Mouse (Mus musculus) CH12.LX (cell line): ENCODE results near the gene Perp. TPM values are rescaled to one million over a fixed set of nuclear protein-coding genes. Genes with fewer than 3 reads are reported as not detected.

Source experiments
- DNase-seq: peaks from one replicate; pipeline ENCODE4 v3.0.0-alpha.2; 2013; ENCODE audit errors: extremely low read depth
- H3K27ac ChIP-seq: 2 replicates; pipeline ENCODE4 v1.5.1; 2012; ENCODE audit warnings: low read depth, mild to moderate bottlenecking, control low read depth, moderate library complexity; ENCODE audit not compliant: insufficient read depth
- H3K27me3 ChIP-seq: replicated peaks from 2 replicates; pipeline ENCODE3; 2012; ENCODE audit warnings: inconsistent platforms
- H3K36me3 ChIP-seq, 2 experiments: replicated peaks in 1 of 2; 2 replicates each; pipeline versions ENCODE3 to v1.6.1; 2012; ENCODE audit warnings: inconsistent platforms in 1 of 2, low read length in 1 of 2, mild to moderate bottlenecking in 1 of 2, mixed read lengths in 1 of 2, moderate library complexity in 1 of 2; ENCODE audit not compliant: control insufficient read depth in 1 of 2, insufficient read depth in 1 of 2
- H3K4me1 ChIP-seq, 2 experiments: 2 replicates each; pipeline ENCODE4 v1.6.1; 2012; ENCODE audit warnings: inconsistent platforms in 1 of 2, moderate library complexity in 1 of 2; ENCODE audit not compliant: insufficient read depth in 2 of 2, control insufficient read depth in 1 of 2
- H3K4me2 ChIP-seq: 2 replicates; pipeline ENCODE4 v1.6.1; 2012; ENCODE audit warnings: low read depth, mild to moderate bottlenecking, control low read depth; ENCODE audit not compliant: poor library complexity, insufficient read depth, severe bottlenecking
- H3K4me3 ChIP-seq, 3 experiments: fragments of 150-350 bp in 1 of 3; sonication (generic) in 1 of 3; replicated peaks in 1 of 3; 2 replicates each; pipeline versions ENCODE3 to v1.5.1; 2011 to 2012; ENCODE audit warnings: low read depth in 2 of 3, low read length in 2 of 3, mild to moderate bottlenecking in 2 of 3, moderate library complexity in 2 of 3, control low read depth in 1 of 3, improper control_type of control experiment in 1 of 3, inconsistent platforms in 1 of 3, mixed read lengths in 1 of 3; ENCODE audit not compliant: poor library complexity in 1 of 3
- H3K79me2 ChIP-seq: replicated peaks from 2 replicates; pipeline ENCODE4 v1.6.1; 2012; ENCODE audit warnings: mild to moderate bottlenecking, moderate library complexity; ENCODE audit not compliant: control insufficient read depth, poor library complexity, insufficient read depth, severe bottlenecking; ENCODE audit errors: extremely low read depth
- H3K9ac ChIP-seq: 2 replicates; pipeline ENCODE4 v1.6.1; 2012; ENCODE audit warnings: low read depth, mild to moderate bottlenecking, control low read depth, moderate library complexity; ENCODE audit not compliant: insufficient read depth
- H3K9me3 ChIP-seq: replicated peaks from 2 replicates; pipeline ENCODE3; 2012; ENCODE audit warnings: low read length, inconsistent platforms, mixed read lengths
- BHLHE40 ChIP-seq: IDR thresholded peaks from 2 replicates; pipeline ENCODE4 v1.6.1; 2011; ENCODE audit warnings: mild to moderate bottlenecking, low read depth, low read length, improper control_type of control experiment
- CTCF ChIP-seq, 2 experiments: IDR thresholded peaks in 1 of 2; conservative IDR thresholded peaks in 1 of 2; 2 replicates each; pipeline ENCODE4 v1.5.1; 2011 to 2012; ENCODE audit warnings: low read depth in 2 of 2, low read length in 2 of 2, improper control_type of control experiment in 1 of 2, inconsistent platforms in 1 of 2, mild to moderate bottlenecking in 1 of 2, moderate library complexity in 1 of 2
- E2F4 ChIP-seq: IDR thresholded peaks from 2 replicates; pipeline ENCODE4 v1.6.1; 2011; ENCODE audit warnings: low read depth, low read length, improper control_type of control experiment; ENCODE audit not compliant: insufficient replicate concordance
- EP300 ChIP-seq: IDR thresholded peaks from 2 replicates; pipeline ENCODE4 v1.6.1; 2011; ENCODE audit warnings: low read length, improper control_type of control experiment
- ETS1 ChIP-seq: conservative IDR thresholded peaks from 2 replicates; pipeline ENCODE4 v1.6.1; 2012; ENCODE audit warnings: low read depth, mild to moderate bottlenecking, inconsistent platforms, low read length, improper control_type of control experiment, moderate library complexity
- HCFC1 ChIP-seq: IDR thresholded peaks from 2 replicates; pipeline ENCODE4 v1.6.1; 2012; ENCODE audit warnings: low read depth, mild to moderate bottlenecking, inconsistent platforms, low read length, improper control_type of control experiment
- JUN ChIP-seq: IDR thresholded peaks from 2 replicates; pipeline ENCODE4 v1.6.1; 2011; ENCODE audit warnings: low read depth, mild to moderate bottlenecking, low read length, improper control_type of control experiment, moderate library complexity; ENCODE audit not compliant: insufficient read depth
- JUND ChIP-seq: conservative IDR thresholded peaks from 2 replicates; pipeline ENCODE4 v1.6.1; 2011; ENCODE audit warnings: low read depth, low read length, improper control_type of control experiment
- KAT2A ChIP-seq: IDR thresholded peaks from 2 replicates; pipeline ENCODE4 v1.6.1; 2012; ENCODE audit warnings: low read length, improper control_type of control experiment, inconsistent platforms; ENCODE audit not compliant: insufficient replicate concordance
- MAFK ChIP-seq: IDR thresholded peaks from 2 replicates; pipeline ENCODE4 v1.6.1; 2011; ENCODE audit warnings: low read length, improper control_type of control experiment; ENCODE audit not compliant: insufficient replicate concordance
- MAX ChIP-seq: IDR thresholded peaks from 2 replicates; pipeline ENCODE4 v1.6.1; 2011; ENCODE audit warnings: low read length, improper control_type of control experiment
- MAZ ChIP-seq: IDR thresholded peaks from 2 replicates; pipeline ENCODE4 v1.6.1; 2012; ENCODE audit warnings: low read depth, mild to moderate bottlenecking, inconsistent platforms, low read length, improper control_type of control experiment, moderate library complexity
- MEF2A ChIP-seq: IDR thresholded peaks from 2 replicates; pipeline ENCODE4 v1.6.1; 2014; ENCODE audit warnings: low read depth, mild to moderate bottlenecking, inconsistent platforms, low read length, improper control_type of control experiment, borderline replicate concordance
- MXI1 ChIP-seq: IDR thresholded peaks from 2 replicates; pipeline ENCODE4 v1.6.1; 2011; ENCODE audit warnings: mild to moderate bottlenecking, low read depth, low read length, improper control_type of control experiment
- NELFE ChIP-seq: IDR thresholded peaks from 2 replicates; pipeline ENCODE4 v1.6.1; 2011; ENCODE audit warnings: low read depth, low read length, improper control_type of control experiment
- NRF1 ChIP-seq: IDR thresholded peaks from 2 replicates; pipeline ENCODE4 v1.6.1; 2014; ENCODE audit warnings: low read depth, mild to moderate bottlenecking, inconsistent platforms, low read length, improper control_type of control experiment, moderate library complexity
- PAX5 ChIP-seq: IDR thresholded peaks from 2 replicates; pipeline ENCODE4 v1.6.1; 2012; ENCODE audit warnings: low read length, inconsistent platforms, mixed read lengths
- POLR2A ChIP-seq: IDR thresholded peaks from 2 replicates; pipeline ENCODE4 v1.6.1; 2011; ENCODE audit warnings: low read depth, mild to moderate bottlenecking, improper control_type of control experiment, low read length
- POLR2AphosphoS2 ChIP-seq: IDR thresholded peaks from 2 replicates; pipeline ENCODE4 v1.6.1; 2011; ENCODE audit warnings: low read depth, low read length, improper control_type of control experiment
- RAD21 ChIP-seq: IDR thresholded peaks from 2 replicates; pipeline ENCODE4 v1.6.1; 2011; ENCODE audit warnings: low read depth, mild to moderate bottlenecking, low read length, improper control_type of control experiment, moderate library complexity
- RCOR1 ChIP-seq: conservative IDR thresholded peaks from 2 replicates; pipeline ENCODE4 v1.6.1; 2012; ENCODE audit warnings: low read depth, mild to moderate bottlenecking, inconsistent platforms, low read length, improper control_type of control experiment
- UBTF ChIP-seq: IDR thresholded peaks from 2 replicates; pipeline ENCODE4 v1.6.1; 2012; ENCODE audit warnings: low read depth, mild to moderate bottlenecking, inconsistent platforms, low read length, improper control_type of control experiment, moderate library complexity
- USF1 ChIP-seq: IDR thresholded peaks from 2 replicates; pipeline ENCODE4 v1.6.1; 2014; ENCODE audit warnings: low read depth, mild to moderate bottlenecking, inconsistent platforms, low read length, improper control_type of control experiment
- USF2 ChIP-seq: conservative IDR thresholded peaks from 2 replicates; pipeline ENCODE4 v1.6.1; 2011; ENCODE audit warnings: low read depth, low read length, improper control_type of control experiment
- ZC3H11A ChIP-seq: IDR thresholded peaks from 2 replicates; pipeline ENCODE4 v1.6.1; 2012; ENCODE audit warnings: low read depth, mild to moderate bottlenecking, inconsistent platforms, low read length, improper control_type of control experiment
- ZKSCAN1 ChIP-seq: IDR thresholded peaks from 2 replicates; pipeline ENCODE4 v1.6.1; 2012; ENCODE audit warnings: low read depth, inconsistent platforms, low read length, improper control_type of control experiment, borderline replicate concordance
- ZMIZ1 ChIP-seq: IDR thresholded peaks from 2 replicates; pipeline ENCODE4 v1.6.1; 2012; ENCODE audit warnings: low read depth, mild to moderate bottlenecking, inconsistent platforms, low read length, improper control_type of control experiment
- dilution Hi-C: fragments of 300-500 bp; cut with MboI; formaldehyde crosslinking; loops from 2 replicates; pipeline ENCODE4 v1.14.3; 2020; ENCODE audit warnings: low sequenced_read_pairs; ENCODE audit not compliant: extremely low pct_unique_long_range_greater_than_20kb, extremely low pct_ligation_motif_present
- in situ Hi-C: fragments of 300-500 bp; cut with MboI; formaldehyde crosslinking; loops from 3 replicates; pipeline ENCODE4 v1.14.3; 2019; ENCODE audit warnings: low sequenced_read_pairs, low pct_ligation_motif_present, low pct_unique_long_range_greater_than_20kb, mixed read lengths
- polyA plus RNA-seq: library from polyadenylated mRNA; unstranded; fragments of >175 nt; gene quantifications from 2 replicates; pipeline ENCODE4 v1.2.1, GENCODE M21; 2012; ENCODE audit warnings: low read depth; ENCODE audit not compliant: insufficient read length
- total RNA-seq, 2 experiments: library from RNA; depleted of rRNA; stranded (reverse); fragments of 300-350 nt in 1 of 2; fragments of >200 nt in 1 of 2; gene quantifications; 2 replicates each; pipeline ENCODE4 v1.2.3; 2012 to 2014

The Perp gene
- total and polyA plus RNA-seq, 3 experiments: 0.51 TPM; not detected in 2

GRCm38 (mm10) chr10:18876211-18876610 is 31.4 kb downstream of the Perp start:
- in situ Hi-C loops: loop anchor here (25.0 kb wide), 1 partner anchor 314 kb away; no protein-coding TSS in a partner anchor
- H3K9me3 ChIP-seq: no peaks in the 10 kb centered on the region
- TF ChIP-seq CTCF (conservative IDR thresholded peaks at IDR 0.05 in 1 of 2, IDR thresholded peaks at IDR 0.05 in 1 of 2; ENCODE audit: low read depth in 2 of 2, low read length in 2 of 2) (no peak), MXI1 (no peak), JUN (no peak), UBTF (no peak), JUND (no peak), ZKSCAN1 (no peak), HCFC1 (no peak), NELFE (no peak), MAFK (no peak), MEF2A (no peak), RAD21 (no peak), NRF1 (no peak), ZC3H11A (no peak), MAZ (no peak), E2F4 (no peak), POLR2AphosphoS2 (no peak), RCOR1 (no peak), EP300 (no peak), ZMIZ1 (no peak)

DNA sequence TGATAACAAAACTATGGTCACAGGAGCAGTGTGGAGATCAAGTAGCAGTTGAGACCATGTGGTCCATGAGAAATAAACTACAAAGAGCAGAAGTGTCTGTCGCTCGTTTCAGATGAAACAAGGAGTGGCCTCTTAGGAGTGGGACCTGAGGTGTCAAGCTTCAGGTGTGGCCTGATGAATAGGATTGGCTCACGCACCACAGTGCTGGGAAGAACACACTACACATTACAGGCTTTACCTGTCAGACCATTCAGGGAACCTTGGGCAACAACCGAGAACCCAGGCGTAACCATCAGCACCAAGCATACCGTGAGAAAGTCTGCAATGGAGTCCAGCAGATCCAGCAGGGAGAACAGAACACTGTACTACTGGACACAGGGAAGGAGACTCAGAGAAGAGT is 33.3 kb downstream of the Perp start:
- Histone ChIP-seq H3K4me3 (no peak overlapping the region), H3K9me3 (no peaks in the 10 kb centered on the region), H3K36me3 (no peaks in the 10 kb centered on the region), H3K4me1 (peaks cover 7 to 29% of the 10 kb centered on the region in 2 experiments), H3K79me2 (no peaks in the 10 kb centered on the region), H3K27ac (no peak overlapping the region), H3K4me2 (no peak overlapping the region), H3K27me3 (no peaks in the 10 kb centered on the region), H3K9ac (no peak overlapping the region)
- in situ Hi-C loops (loop anchor here (25.0 kb wide), 1 partner anchor 316 kb away; no protein-coding TSS in a partner anchor), dilution Hi-C loops (no loop called here)
- DNase-seq: no peak
- TF ChIP-seq MAZ: no peak
- no peak for TF ChIP-seq MEF2A
- TF ChIP-seq POLR2A: no peak
- no peak for TF ChIP-seq BHLHE40
- no peak for TF ChIP-seq KAT2A
- no peak for TF ChIP-seq ETS1
- no peak for TF ChIP-seq USF2
- TF ChIP-seq PAX5: no peak
- TF ChIP-seq NRF1: no peak
- no peak for TF ChIP-seq MAX
- no peak for TF ChIP-seq USF1
- TF ChIP-seq EP300: no peak
- no peak for TF ChIP-seq MXI1

More at GRCm38 (mm10) chr10:18876211-18876610, 31.4 kb downstream of the Perp start:
- no peak for DNase-seq
- H3K36me3 ChIP-seq: no peaks in the 10 kb centered on the region
- H3K4me1 ChIP-seq: peaks cover 4 to 13% of the 10 kb centered on the region in 2 experiments; a peak in 3 of 4 replicates
- H3K79me2 ChIP-seq: no peaks in the 10 kb centered on the region
- H3K4me3 ChIP-seq: no peak overlapping the region
- no peak overlapping the region for H3K9ac ChIP-seq
- H3K27ac ChIP-seq: no peak overlapping the region
- dilution Hi-C loops: no loop called here
- H3K27me3 ChIP-seq: no peaks in the 10 kb centered on the region
- no peak overlapping the region for H3K4me2 ChIP-seq
